Mouse (Mus musculus) 3134 (cell line): ENCODE measurements around the gene Pex14.

ENCODE experiments used
- DNase-seq: peaks from one replicate; pipeline ENCODE4 v3.0.0-alpha.2; 2011; ENCODE audit warnings: low spot score; ENCODE audit not compliant: insufficient read length; ENCODE audit errors: extremely low read depth

Gene Pex14

DNA sequence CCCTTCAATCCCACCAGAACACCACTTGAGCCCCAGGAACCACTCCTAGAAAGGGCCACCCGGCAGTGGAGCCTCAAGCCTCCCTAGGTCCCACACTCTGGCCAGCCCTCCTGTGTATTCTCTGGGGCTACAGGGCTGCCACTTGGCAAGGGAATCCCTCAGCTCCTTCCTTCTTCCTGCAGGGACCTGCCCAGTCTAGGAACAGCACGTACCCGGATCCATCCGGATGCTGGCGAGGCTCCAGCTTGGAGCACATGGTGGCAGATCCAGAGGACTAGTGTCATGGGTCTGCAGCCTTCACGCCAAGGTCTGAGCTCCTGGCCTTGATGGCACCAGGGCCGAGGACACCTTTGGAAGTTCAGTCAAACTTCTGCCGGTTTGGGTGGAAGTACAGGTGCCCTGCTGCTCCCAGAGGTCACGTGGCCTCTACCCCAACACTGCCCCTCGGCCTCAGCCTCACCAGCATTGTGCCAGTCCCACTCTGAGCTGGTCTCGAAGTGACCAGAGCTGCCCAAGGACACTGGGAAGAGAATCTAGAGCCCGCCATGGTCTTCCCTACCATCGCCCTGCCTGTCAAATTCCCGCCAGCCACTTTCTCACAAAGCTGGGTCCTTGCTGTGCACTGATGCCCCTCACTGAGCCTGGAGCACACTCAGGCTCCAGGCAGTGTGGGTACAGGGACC, 144.4 kb downstream of the Pex14 start:
- DNase-seq = no peak

DNA sequence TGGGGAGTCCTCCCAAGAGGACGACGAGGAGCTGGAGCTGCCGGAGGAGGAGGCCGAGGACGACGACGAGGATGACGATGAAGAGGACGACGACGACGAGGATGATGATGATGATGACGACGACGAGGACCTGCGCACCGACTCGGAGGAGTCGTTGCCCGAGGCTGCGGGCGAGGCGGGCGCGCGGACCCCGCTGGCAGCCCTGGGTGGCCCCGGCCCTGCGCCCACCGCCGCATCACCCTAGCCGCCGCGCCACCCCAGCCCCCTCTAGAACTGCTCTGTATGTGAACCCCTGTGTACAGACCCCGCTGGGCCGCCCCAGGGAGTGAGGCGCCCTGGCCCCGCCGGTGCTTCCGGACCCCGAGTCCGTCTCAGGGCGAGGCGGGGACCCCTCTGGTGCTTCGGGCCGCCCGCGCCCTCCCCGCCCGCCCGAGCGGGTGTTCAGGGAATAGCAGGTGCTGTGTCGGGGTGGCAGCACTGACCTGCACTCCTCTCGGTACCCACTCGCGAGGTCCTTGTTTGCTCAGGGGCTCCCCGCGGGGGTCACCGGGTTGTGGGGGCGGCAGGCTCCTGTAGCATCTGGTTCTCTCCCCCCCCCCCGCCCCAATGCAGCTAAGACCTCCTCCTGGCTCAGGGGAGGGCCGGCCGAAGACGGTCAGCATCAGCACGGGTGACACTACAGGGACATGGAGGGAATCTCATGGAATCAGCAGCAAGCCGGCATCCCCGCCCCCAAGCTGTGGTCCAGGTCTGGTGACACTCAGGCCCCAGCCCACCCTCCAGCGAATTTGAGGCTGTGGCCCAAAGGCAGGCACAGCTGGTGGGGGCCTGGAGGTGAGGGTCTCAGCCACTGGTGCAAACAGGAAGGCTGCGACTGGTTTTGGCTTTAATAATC, 147.1 kb downstream of the Pex14 start:
- DNase-seq = no peak

DNA sequence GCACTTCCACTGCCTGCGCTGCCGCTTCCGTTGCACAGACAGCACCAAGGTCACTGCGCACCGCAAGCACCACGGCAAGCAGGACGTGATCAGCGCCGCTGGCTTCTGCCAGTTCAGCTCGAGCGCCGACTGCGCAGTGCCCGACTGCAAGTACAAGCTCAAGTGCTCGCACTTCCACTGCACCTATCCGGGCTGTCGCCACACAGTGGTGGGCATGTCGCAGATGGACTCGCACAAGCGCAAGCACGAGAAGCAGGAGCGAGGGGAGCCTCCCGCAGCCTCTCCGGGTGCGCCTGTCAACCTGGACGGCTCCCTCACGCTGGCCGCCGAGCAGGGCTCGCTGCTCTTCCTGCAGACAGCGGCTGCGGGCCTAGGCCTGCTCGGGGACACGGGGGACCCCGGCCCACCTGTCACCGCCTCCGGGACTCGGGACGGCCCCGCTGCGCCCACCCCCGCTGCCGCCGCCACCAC, 147.8 kb downstream of the Pex14 start:
- no peak for DNase-seq

DNA sequence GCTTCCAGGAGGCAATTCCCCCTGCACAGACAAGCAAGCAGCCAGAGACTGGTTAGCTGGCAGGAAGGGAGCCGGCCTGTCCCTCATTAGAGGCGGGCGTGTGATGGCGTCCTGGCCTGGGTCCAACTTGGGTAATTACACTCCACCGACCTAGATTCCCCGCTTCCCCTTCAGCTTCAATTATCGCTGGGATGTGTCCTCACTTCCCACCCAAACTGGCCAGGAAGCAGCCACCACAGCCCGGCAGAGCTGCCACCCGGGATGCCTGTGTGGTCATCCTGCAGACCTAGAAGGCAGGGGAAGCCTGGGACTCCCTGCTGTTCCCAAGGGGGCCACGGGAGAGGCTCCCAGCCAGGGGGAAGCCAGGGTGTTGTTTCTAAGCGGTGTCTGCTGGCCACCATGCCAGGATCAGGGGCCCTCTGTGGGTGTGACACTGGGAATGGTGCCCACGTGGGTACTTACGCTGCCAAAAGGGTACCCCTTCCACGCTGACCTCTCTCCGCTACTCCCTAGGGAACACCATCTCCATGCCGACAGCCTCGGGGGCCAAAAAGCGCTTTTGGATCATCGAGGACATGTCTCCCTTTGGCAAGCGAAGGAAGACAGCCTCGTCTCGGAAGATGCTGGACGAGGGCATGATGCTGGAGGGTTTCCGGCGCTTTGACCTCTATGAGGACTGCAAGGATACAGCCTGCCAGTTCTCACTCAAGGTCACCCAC, 148.6 kb downstream of the Pex14 start:
- DNase-seq = no peak

DNA sequence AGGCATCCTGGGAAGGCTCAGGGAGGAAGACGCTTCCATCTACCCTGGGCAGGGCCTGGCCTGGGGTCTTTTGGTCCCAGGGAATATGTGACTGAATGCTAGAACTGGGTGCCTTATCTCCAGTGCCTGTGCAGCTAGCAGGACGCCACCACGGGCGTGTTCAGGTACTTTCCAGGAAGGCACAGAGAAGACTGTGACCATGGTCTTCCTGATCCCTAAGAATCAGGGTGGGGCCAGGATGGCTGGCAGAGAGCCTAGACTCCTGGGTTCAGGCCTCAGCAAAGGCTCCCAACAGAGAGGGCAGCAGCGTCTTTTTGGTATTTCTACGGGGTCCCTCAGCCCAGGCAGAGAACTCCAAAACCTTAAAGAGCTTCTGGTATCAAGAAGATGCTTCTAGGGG, 149.2 kb downstream of the Pex14 start:
- no peak for DNase-seq

DNA sequence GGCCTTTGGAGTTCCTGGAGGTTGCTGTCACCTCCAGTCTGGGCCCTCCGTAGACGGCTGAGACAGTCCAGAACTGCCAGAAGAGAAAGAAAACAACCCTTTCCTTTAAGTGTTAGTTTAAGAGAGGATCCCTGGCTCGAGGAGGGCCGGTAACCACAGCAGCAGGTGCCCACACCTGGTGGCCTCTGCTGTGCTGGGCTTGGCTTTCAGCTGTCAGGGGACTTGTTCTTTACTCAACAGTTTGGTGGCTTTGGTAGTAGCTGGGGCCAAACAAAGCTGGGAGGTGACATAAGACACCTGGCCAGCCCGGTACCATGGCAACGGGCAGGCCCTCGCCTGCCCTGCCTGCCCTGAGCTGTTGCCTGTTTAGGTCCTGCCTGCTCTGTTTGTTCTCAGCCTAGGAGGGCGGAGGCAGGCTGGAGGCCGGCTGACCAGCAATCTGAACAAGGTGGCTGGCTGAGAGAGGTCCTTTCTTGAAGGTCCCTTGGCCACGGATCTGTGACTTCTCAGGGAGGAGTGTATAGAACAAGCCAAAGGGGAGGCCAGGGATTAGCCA, 151.8 kb downstream of the Pex14 start:
- no peak for DNase-seq

DNA sequence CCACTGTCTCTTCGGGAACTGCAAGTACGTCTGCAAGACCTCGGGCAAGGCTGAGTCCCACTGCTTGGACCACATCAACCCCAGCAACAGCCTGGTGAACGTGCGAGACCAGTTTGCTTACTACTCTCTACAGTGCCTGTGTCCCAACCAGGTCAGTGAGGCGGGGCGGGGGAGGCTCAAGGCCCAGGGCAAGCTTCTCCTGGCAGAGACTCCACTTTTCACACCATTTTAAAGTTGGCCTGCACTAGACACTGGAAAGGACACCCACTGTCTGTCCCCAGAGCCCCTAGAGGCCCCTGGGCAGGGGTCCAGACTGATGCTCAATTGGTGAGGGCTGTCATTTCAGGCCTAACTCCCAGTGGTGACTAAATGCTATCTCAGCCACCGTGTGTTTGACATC, 153.6 kb downstream of the Pex14 start:
- DNase-seq = no peak

DNA sequence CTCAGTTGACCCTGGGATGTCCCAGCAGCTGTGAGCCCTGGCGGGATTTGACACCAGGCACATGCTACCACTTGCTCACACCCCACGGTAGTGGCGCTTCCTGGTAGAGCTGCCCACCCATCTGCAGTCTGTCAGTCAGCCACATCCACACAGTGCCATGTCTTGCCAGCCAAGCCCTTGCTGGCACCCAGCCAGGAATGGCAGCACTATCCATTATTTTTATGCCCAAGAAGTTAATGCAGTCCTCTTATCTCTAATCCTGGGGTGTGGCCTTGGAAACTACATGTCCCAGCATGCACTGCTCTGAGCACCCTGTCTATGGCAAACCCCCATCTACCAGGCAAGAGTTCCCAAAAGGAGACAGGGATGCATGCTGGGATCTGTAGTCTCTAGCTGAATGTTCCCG, 154.2 kb downstream of the Pex14 start:
- no peak for DNase-seq

DNA sequence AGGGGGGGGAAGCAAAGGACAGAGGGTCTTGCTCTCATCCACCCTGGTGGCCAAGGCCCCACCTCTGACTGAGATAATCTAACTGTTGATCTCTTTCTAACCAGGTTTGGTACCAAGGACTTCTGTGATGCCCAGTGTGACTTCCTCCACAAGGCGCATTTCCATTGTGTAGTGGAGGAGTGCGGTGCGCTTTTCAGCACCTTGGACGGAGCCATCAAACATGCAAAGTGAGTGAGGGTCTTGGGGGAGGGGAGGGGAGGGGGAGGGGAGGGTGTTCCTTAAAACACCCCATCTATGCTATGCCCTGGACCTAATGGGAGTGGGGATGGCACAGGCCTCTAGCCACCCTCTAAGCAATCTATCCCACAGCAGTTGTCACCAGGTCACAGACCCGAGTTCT, 156.6 kb downstream of the Pex14 start:
- DNase-seq = no peak

DNA sequence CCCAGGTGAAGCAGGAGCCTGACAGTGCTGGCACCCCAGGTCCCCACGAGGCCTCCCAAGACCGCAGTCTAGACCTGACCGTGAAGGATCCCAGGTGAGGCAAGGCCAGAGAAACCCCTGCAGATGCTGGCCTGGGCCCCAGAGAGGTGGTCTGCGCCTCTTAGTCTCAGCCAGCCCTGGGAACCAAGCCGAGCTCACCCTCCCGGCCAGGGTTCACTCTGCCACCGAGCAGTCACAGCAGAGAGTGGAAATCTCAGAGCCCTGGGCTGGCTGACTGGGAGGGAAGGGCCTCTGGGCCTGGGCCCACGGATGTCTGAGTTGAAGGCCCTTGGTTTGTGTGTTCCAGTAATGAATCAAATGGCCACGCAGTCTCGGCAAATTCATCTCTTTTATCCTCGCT, 158.4 kb downstream of the Pex14 start:
- DNase-seq = no peak

DNA sequence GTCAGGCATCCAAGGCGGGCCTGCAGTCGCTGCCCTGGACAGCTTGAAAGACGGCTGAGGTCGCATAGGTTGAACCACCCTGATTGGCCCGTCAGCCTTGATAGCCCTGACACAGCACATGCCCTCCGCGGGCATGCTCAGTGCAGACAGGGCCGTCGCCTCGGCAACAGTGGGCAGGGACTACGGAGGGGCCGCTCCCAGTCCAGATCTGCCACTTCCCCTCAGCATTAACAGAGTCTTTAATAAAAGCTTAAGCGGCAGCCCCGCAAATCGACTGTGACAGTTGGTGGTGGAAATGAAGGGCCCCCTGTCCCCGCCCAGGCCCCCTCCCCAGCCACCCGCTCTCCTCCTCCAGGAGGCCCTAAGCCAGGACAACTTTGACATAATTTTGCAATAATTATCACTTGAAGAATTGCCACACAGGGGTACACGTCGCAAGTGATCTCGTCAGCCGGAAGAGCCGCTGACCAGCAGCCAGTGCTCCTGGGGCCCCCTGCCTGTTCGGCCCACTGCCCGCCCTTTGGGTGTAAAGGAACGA, 158.9 kb downstream of the Pex14 start:
- no peak for DNase-seq

DNA sequence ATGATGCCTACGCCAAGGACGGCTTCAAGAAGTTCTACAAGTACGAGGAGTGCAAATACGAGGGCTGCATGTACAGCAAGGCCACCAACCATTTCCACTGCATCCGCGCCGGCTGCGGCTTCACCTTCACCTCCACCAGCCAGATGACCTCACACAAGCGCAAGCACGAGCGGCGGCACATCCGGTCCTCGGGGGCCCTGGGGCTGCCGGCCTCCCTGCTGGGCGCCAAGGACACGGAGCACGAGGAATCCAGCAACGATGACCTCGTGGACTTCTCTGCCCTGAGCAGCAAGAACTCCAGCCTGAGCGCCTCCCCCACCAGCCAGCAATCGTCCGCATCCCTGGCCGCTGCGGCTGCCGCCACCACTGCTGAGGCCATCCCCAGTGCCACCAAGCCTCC, 161.1 kb downstream of the Pex14 start:
- DNase-seq = no peak

DNA sequence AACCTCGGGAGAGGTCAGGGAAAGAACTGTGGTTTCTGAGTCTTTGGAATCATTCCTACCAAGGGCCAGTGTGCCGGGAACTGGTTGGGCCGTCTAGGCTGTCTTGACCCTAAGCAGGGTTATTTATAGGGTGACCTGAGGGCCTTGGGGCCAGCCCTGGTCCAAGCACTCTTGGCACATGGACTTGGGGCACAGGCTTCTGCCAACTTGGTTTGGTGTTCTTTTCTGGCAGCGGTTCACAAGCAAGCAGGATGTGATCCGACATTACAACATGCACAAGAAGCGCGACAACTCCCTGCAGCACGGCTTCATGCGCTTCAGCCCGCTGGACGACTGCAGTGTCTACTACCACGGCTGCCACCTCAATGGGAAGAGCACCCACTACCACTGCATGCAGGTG, 162.9 kb downstream of the Pex14 start:
- DNase-seq = no peak

DNA sequence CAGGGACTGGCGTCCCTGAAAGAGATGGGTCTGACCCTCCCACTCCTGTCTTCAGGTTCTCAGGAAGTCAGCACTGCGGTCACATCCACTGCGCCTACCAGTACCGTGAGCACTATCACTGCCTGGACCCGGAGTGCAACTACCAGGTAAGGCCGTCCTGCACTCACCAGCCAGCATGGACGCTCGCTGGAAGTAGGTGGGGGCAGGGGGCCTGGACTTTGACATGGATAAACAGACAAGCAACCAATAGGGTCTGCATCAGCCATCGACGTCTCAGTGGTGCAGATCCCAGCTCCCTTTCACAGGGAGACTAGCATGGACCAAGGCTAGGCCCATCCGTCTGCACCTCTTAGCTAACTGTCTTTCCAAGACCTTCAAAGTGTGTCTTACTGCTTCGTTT, 163.6 kb downstream of the Pex14 start:
- no peak for DNase-seq

DNA sequence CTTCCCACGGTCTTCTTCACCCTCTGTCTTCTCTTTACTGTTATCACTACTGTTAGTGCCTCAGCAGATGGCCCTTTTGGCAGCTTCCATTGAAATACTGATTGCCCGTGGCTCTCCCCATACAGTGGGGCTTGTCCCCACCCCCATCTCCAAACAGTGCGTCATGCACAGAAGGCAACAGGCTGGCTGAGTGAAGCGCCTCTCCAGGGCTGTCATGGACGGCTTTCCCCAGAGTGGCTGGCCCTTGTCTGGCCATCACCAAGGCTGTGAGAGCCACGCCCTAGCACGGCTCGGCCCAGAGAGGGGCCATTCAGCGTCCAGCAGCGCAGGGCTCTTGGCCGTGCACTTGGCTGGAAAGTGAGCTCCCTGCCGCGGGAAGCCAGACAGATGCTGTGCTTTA, 164.5 kb downstream of the Pex14 start:
- DNase-seq = no peak

DNA sequence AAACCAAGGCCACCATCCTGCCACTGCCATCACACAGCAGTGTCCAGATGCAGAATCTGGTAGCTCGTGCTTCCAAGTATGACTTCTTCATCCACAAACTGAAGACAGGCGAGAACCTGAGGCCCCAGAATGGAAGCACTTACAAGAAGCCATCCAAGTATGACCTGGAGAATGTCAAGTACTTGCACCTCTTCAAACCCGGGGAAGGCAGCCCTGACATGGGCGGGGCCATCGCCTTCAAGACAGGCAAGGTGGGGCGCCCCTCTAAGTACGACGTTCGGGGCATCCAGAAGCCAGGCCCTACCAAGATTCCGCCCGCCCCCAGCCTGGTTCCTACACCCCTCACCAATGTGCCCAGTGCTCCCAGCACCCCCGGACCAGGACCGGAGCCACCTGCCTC, 166.6 kb downstream of the Pex14 start:
- no peak for DNase-seq

DNA sequence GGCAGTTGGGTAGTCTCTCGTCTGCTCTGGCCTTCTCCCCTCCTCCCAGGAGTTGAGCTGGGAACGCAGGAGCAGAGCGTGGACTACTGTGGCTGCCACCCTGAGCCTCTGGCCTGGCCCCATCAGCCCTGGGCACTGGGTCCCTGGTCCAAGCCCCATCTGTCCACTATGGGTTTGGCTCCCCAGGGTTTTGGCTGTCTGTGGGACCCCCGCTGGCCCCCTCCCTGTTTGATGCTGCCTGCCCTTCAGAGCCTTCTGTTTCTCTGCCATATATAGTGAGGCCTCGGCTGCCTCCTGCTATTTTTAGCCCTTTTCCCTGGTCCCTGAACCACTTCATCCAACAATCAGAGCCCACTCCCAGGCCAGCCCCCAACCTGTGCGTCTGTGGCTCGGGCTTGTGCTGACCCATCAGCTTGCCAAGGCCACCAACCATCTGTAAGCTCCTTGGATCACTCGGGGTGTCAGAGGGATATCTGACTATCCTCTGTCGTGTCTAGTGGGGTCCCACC, 168.9 kb downstream of the Pex14 start:
- no peak for DNase-seq

DNA sequence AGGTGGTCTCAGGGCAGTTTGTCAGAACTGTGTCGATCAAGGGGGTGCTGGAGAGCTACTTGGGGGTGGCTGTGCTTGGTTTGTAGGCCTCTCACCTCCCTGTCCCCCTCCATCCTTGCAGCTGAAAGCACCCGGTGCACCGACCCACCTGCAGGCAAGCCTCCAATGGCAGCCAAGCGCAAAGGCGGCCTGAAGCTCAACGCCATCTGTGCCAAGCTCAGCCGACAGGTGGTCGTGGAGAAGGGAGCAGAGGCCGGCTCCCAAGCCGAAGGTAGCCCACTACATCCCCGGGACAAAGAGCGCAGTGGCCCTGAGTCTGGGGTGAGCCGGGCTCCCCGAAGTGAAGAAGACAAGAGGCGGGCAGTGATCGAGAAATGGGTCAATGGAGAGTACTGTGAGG, 170.8 kb downstream of the Pex14 start:
- no peak for DNase-seq

DNA sequence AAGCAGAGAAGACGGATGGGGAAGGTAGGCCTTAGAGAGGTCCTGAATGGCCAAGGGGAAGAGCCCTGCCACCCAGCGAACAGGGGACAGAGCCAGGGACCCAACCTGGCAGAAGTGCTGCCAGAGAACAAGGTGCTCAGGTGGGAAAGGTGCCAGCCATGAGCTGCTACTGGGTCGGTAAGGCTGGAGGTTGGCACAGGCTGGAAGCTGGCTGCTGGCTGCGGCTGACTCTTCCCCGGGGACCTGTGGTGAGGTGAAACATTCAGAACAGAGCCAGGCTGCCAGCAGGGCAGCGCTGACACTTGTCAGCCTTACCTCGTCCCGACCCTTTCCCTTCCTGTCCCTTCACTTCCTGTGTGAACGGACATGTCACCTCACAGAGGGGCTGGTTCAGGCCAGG, 171.4 kb downstream of the Pex14 start:
- DNase-seq = peak; percentile 77

DNA sequence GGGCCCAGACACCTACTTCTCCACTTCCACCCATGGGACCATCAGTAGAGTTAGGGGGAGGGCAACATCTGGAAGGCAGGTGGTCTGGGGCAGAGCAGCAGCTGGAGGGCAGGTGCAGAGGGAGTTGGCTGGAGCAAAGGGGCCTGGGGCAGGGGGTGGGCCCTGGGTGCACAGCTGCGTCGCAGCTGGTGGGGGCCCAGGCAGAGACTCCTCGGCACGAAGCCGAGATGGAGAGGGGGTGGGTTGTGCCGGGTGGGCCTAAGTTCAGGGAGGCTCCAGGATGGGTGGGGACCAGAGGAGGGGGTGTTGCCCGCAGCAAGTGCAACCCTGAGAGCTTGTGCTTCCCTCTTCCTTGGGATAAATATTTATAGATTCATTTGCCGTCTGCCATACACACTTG, 173.2 kb downstream of the Pex14 start:
- no peak for DNase-seq
